Mouse (Mus musculus): ENCODE data around the gene Sox1. TPM values are rescaled to one million over a fixed set of nuclear protein-coding genes. Genes with fewer than 3 reads are reported as not detected.

Sox1 gene
- total RNA-seq, 2 experiments from 2014 or later: not detected

Small RNA genes within 50 kb of the gene (microRNA-seq; reads per million reads assigned to microRNA genes)
- 0 reads per million in 2 experiments for gene Gm25239 (ENCODE audit: borderline number of aligned reads in 2 of 2)

Other genes starting within 250 kb of the Sox1 start
- not detected for gene A230072I06Rik, start 116.5 kb upstream of the Sox1 start, total RNA-seq (2021)
- gene Spaca7, start 177.7 kb downstream of the Sox1 start, total RNA-seq (2021): not detected

All from adrenal gland, adult 18-20 months (tissue).